Mouse (Mus musculus): ENCODE data around the gene Myzap. TPM values are rescaled to one million over a fixed set of nuclear protein-coding genes. Genes with fewer than 3 reads are reported as not detected.

Myzap gene
- polyA plus RNA-seq, 1 experiment from 2014 or later, result 7.9 TPM

DNA sequence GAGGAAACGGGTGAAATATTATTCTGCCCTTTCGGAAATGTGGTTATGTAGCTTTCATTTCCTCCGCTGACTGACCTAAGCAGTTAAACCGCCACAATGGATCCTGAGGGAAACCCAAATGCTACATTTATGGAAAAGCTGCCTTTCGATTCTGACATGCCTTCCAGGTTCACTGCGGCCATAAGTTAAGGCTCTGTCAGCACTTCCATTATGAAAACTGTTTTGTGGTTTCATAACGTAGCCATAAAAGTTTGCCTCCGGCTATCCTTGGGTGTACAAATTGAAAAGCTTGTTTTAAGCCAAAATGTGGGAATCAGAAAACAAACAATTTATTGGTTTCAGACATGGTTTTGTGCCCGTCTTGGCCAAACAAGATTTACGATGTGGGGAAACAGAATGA, 79.3 kb downstream of the Myzap start:
- no peak overlapping the region for H3K9ac ChIP-seq (ENCODE audit: low read depth, low read length)
- H3K27me3 ChIP-seq (replicated peaks; ENCODE audit: control insufficient read depth, insufficient read depth, low read length), result no peaks in the 10 kb centered on the region
- no peak for ATAC-seq
- H3K4me2 ChIP-seq (ENCODE audit: low read depth, low read length), result no peak overlapping the region
- H3K4me1 ChIP-seq (ENCODE audit: control insufficient read depth, insufficient read depth, low read length), result no peaks in the 10 kb centered on the region
- WGBS, result 83% methylated on average over 10 of the region's 10 CpGs
- H3K36me3 ChIP-seq (ENCODE audit: control insufficient read depth, insufficient read depth, low read length), result no peaks in the 10 kb centered on the region
- H3K9me3 ChIP-seq (ENCODE audit: control insufficient read depth, low read length), result no peaks in the 10 kb centered on the region
- H3K27ac ChIP-seq (ENCODE audit: low read length), result no peak overlapping the region
- H3K4me3 ChIP-seq (ENCODE audit: low read length), result no peak overlapping the region

GRCm38 (mm10) chr9:71498391-71499182, 93.6 kb downstream of the Myzap start:
- Histone ChIP-seq H3K9ac (ENCODE audit: low read depth, low read length) (no peak overlapping the region), H3K27me3 (replicated peaks; ENCODE audit: control insufficient read depth, insufficient read depth, low read length) (no peaks in the 10 kb centered on the region), H3K27ac (ENCODE audit: low read length) (no peak overlapping the region), H3K4me3 (ENCODE audit: low read length) (no peak overlapping the region), H3K9me3 (ENCODE audit: control insufficient read depth, low read length) (no peaks in the 10 kb centered on the region), H3K4me1 (ENCODE audit: control insufficient read depth, insufficient read depth, low read length) (no peaks in the 10 kb centered on the region), H3K4me2 (ENCODE audit: low read depth, low read length) (no peak overlapping the region), H3K36me3 (ENCODE audit: control insufficient read depth, insufficient read depth, low read length) (no peaks in the 10 kb centered on the region)
- no peak for ATAC-seq
- 50% methylated on average over 10 of the region's 10 CpGs for WGBS

- peak; percentile 77 for ATAC-seq
- no peaks in the 10 kb centered on the region for H3K36me3 ChIP-seq (ENCODE audit: control insufficient read depth, insufficient read depth, low read length)
- no peaks in the 10 kb centered on the region for H3K27me3 ChIP-seq (replicated peaks; ENCODE audit: control insufficient read depth, insufficient read depth, low read length)
- no peak overlapping the region for H3K27ac ChIP-seq (ENCODE audit: low read length)
- 20% methylated on average over 2 of the region's 2 CpGs for WGBS
- no peaks in the 10 kb centered on the region for H3K9me3 ChIP-seq (ENCODE audit: control insufficient read depth, low read length)
- 0 out of 2 replicates have a peak overlapping the region, but pooled peaks have one; percentile 33 for H3K9ac ChIP-seq (ENCODE audit: low read depth, low read length)
- H3K4me3 ChIP-seq (ENCODE audit: low read length), result no peak overlapping the region
- H3K4me1 ChIP-seq (ENCODE audit: control insufficient read depth, insufficient read depth, low read length), result 0 out of 2 replicates have a peak, but pooled peaks cover 6% of the 10 kb centered on the region
- H3K4me2 ChIP-seq (ENCODE audit: low read depth, low read length), result no peak overlapping the region
Observed at GRCm38 (mm10) chr9:71496637-71497036, 95.5 kb downstream of the Myzap start.

DNA sequence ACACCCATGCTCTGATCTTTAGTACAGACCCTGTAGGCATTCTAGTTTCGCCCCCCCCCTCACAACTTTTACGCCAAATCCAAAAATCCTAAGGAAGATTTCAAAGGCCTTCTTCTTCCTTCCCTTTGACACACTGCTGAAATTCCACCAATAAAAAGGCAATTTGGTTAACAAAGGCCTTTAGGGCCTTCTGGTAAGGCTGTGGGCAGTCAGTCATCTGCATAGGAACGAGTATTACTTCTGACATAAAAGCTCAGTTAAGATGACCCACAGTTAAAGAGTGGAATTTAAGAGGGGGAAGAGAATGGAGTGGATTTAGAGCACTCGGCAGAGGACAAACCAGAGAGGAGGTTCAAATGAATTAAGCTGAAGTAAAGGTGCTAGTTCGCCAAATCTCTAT, 98.4 kb downstream of the Myzap start:
- Histone ChIP-seq H3K9ac (ENCODE audit: low read depth, low read length) (no peak overlapping the region), H3K36me3 (ENCODE audit: control insufficient read depth, insufficient read depth, low read length) (no peaks in the 10 kb centered on the region), H3K27me3 (replicated peaks; ENCODE audit: control insufficient read depth, insufficient read depth, low read length) (no peaks in the 10 kb centered on the region), H3K4me3 (ENCODE audit: low read length) (no peak overlapping the region), H3K9me3 (ENCODE audit: control insufficient read depth, low read length) (no peaks in the 10 kb centered on the region), H3K27ac (ENCODE audit: low read length) (no peak overlapping the region), H3K4me2 (ENCODE audit: low read depth, low read length) (no peak overlapping the region), H3K4me1 (ENCODE audit: control insufficient read depth, insufficient read depth, low read length) (peaks cover 12% of the 10 kb centered on the region; the same call in 1 of the 2 replicates)
- ATAC-seq, result no peak
- 78% methylated on average over 5 of the region's 5 CpGs for WGBS

DNA sequence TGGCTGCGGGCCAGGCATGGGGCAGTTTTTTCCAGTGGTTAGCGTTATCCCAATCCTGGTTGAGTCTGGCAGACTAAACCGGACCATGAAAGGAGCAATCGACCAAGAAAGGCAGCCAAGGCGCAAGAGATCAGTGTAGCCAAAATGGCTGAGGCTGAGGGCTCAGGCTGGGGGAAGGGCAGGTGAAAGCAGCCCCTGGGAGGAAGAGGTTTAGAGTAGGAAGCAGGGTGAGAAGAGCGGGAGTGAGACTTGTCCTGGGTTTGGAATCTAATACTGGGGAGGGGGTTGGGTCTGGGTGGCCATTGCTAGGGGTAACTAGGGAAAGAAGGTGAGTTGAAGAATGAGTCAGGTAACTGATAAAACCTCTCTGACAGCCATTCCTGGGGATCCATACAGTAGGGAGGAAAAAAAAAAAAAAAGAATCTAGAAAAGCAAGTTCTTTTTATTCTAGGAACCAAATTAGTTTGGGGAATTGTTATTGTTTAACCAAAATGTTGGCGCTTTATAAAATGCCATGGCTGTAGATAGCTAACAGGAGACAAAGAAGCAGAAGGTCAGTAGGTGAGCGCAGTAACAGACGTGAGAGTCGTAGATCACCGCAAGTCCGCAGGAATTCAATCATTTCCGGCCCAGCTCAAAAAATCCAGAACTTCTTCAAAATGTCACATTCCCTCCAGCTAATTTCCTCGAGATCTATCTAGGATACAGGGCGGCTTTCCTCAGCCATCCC, 99.7 kb downstream of the Myzap start:
- no peaks in the 10 kb centered on the region for H3K27me3 ChIP-seq (replicated peaks; ENCODE audit: control insufficient read depth, insufficient read depth, low read length)
- H3K9ac ChIP-seq (ENCODE audit: low read depth, low read length), result peak overlapping the region; percentile 2; the same call in 1 of the 2 replicates
- WGBS, result 59% methylated on average over 15 of the region's 15 CpGs
- H3K4me1 ChIP-seq (ENCODE audit: control insufficient read depth, insufficient read depth, low read length), result peaks cover 12% of the 10 kb centered on the region; the same call in 1 of the 2 replicates
- no peak for ATAC-seq
- peak overlapping the region; percentile 31; the same call in 1 of the 2 replicates for H3K4me2 ChIP-seq (ENCODE audit: low read depth, low read length)
- no peak overlapping the region for H3K4me3 ChIP-seq (ENCODE audit: low read length)
- H3K27ac ChIP-seq (ENCODE audit: low read length), result no peak overlapping the region
- no peaks in the 10 kb centered on the region for H3K36me3 ChIP-seq (ENCODE audit: control insufficient read depth, insufficient read depth, low read length)
- H3K9me3 ChIP-seq (ENCODE audit: control insufficient read depth, low read length), result no peaks in the 10 kb centered on the region

DNA sequence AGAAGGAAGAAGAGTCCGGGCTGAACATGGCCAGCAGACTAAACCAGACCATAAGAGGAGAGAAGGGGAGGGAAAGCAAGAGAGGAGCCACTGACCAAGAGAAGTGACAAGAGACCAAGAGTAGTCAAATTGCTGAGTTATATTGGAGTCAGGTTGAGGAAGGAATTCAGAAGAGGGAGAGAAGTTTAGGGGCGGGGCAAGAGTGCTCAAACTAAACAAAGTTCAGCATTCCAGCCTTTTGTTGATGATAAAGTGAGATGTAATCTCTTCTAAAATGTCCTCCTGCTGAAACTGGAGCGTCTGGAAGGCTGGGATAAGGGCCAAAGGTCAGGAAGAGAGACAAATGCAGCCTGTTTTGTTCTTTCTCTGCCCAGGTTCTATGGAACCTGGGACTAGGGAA, 102.1 kb downstream of the Myzap start:
- no peak for ATAC-seq
- Histone ChIP-seq H3K9ac (ENCODE audit: low read depth, low read length) (no peak overlapping the region), H3K36me3 (ENCODE audit: control insufficient read depth, insufficient read depth, low read length) (no peaks in the 10 kb centered on the region), H3K4me3 (ENCODE audit: low read length) (no peak overlapping the region), H3K4me1 (ENCODE audit: control insufficient read depth, insufficient read depth, low read length) (peaks cover 14% of the 10 kb centered on the region; the same call in 1 of the 2 replicates), H3K9me3 (ENCODE audit: control insufficient read depth, low read length) (no peaks in the 10 kb centered on the region), H3K27ac (ENCODE audit: low read length) (no peak overlapping the region), H3K27me3 (replicated peaks; ENCODE audit: control insufficient read depth, insufficient read depth, low read length) (no peaks in the 10 kb centered on the region), H3K4me2 (ENCODE audit: low read depth, low read length) (no peak overlapping the region)
- 33% methylated on average over 3 of the region's 3 CpGs for WGBS

GRCm38 (mm10) chr9:71486127-71486526, 106.0 kb downstream of the Myzap start:
- Histone ChIP-seq H3K4me3 (ENCODE audit: low read length) (peak overlapping the region; percentile 91), H3K27me3 (replicated peaks; ENCODE audit: control insufficient read depth, insufficient read depth, low read length) (no peaks in the 10 kb centered on the region), H3K9ac (ENCODE audit: low read depth, low read length) (no peak overlapping the region), H3K4me2 (ENCODE audit: low read depth, low read length) (peak overlapping the region; percentile 37; the same call in 1 of the 2 replicates), H3K4me1 (ENCODE audit: control insufficient read depth, insufficient read depth, low read length) (peaks cover 9% of the 10 kb centered on the region; the same call in 1 of the 2 replicates), H3K27ac (ENCODE audit: low read length) (no peak overlapping the region), H3K9me3 (ENCODE audit: control insufficient read depth, low read length) (no peaks in the 10 kb centered on the region), H3K36me3 (ENCODE audit: control insufficient read depth, insufficient read depth, low read length) (peaks cover 12% of the 10 kb centered on the region)
- peak; percentile 22 for ATAC-seq
- WGBS, result 39% methylated on average over 7 of the region's 7 CpGs

- peaks cover 9% of the 10 kb centered on the region; the same call in 1 of the 2 replicates for H3K4me1 ChIP-seq (ENCODE audit: control insufficient read depth, insufficient read depth, low read length)
- peak; percentile 98 for ATAC-seq
- WGBS, result under 1% methylated on average over 70 of the region's 70 CpGs
- peak within 1 kb of the TSS; percentile 94 for H3K27ac ChIP-seq (ENCODE audit: low read length)
- H3K9ac ChIP-seq (ENCODE audit: low read depth, low read length), result peak within 1 kb of the TSS; percentile 99
- no peaks in the 10 kb centered on the region for H3K27me3 ChIP-seq (replicated peaks; ENCODE audit: control insufficient read depth, insufficient read depth, low read length)
- H3K4me3 ChIP-seq (ENCODE audit: low read length), result peak within 1 kb of the TSS; percentile 91
- H3K36me3 ChIP-seq (ENCODE audit: control insufficient read depth, insufficient read depth, low read length), result peaks cover 17% of the 10 kb centered on the region
- no peaks in the 10 kb centered on the region for H3K9me3 ChIP-seq (ENCODE audit: control insufficient read depth, low read length)
- H3K4me2 ChIP-seq (ENCODE audit: low read depth, low read length), result peak within 1 kb of the TSS; percentile 65
Observed at GRCm38 (mm10) chr9:71485475-71486094, 106.6 kb downstream of the Myzap start, which contains the start of gene Polr2m. TSS of gene Polr2m (minus strand) at chr9:71485935.

Data from intestine, embryonic 16.5 days (tissue).